Comparison of ENCODE assay signal across 45 mouse cellular contexts in the genomic region with DNA sequence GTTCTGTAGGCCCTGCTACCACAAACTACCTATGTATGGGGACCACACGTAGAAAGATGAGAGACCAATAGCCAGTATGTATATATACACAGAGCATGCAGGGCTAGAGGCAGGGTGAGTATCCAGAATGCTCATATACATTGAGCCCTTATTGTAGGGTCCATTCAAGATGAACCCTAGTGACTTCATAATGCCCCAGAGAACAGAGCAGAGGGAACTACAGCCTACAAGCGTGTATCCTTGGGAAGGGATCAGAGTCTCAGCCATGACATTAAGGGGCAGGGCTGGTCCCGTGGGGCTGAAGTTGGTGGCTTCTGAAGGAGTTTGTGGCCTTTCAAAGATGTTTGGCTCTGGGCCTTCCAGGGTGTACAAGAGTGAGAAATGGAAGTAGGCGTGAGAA. TPM values are rescaled to one million over a fixed set of nuclear protein-coding genes. Genes with fewer than 3 reads are reported as not detected.
"Had no signal": no experiment of that assay in that cellular context is flagged by ENCODE, and none has a peak within 500 bp of the region (broad histone marks: within the 10 kb centered on the region; RNA-seq: fewer than 3 reads in every experiment).

No protein-coding gene starts in this region.

- H3K27me3 ChIP-seq: limb, embryonic 12.5 days; limb, embryonic 13.5 days; limb, embryonic 15.5 days; liver, embryonic 13.5 days; liver, embryonic 15.5 days; lung, embryonic 15.5 days; midbrain, embryonic 12.5 days; midbrain, embryonic 13.5 days; midbrain, embryonic 15.5 days had no signal

- H3K36me3 ChIP-seq: midbrain, embryonic 15.5 days had no signal

- ATAC-seq: liver, embryonic 12.5 days; liver, postnatal 0 days; lung, postnatal 0 days; midbrain, embryonic 13.5 days; midbrain, embryonic 15.5 days; midbrain, embryonic 16.5 days had no signal

- H3K27ac ChIP-seq: limb, embryonic 10.5 days; limb, embryonic 12.5 days; limb, embryonic 13.5 days; limb, embryonic 15.5 days; liver, embryonic 12.5 days; liver, embryonic 13.5 days; liver, embryonic 14.5 days; liver, embryonic 15.5 days; macrophage; midbrain, embryonic 10.5 days; midbrain, embryonic 12.5 days; midbrain, embryonic 13.5 days; midbrain, embryonic 15.5 days had no signal

- H3K4me3 ChIP-seq: limb, embryonic 10.5 days; limb, embryonic 12.5 days; limb, embryonic 13.5 days; limb, embryonic 15.5 days; liver, embryonic 12.5 days; liver, embryonic 13.5 days; liver, embryonic 15.5 days; lung, embryonic 15.5 days; megakaryocyte, embryonic 14.5 days; midbrain, embryonic 10.5 days; midbrain, embryonic 12.5 days; midbrain, embryonic 13.5 days; midbrain, embryonic 15.5 days; myocyte had no signal

- H3K4me1 ChIP-seq: limb, embryonic 10.5 days; limb, embryonic 12.5 days; limb, embryonic 13.5 days; midbrain, embryonic 12.5 days; midbrain, embryonic 13.5 days; midbrain, embryonic 15.5 days had no signal

- H3K9ac ChIP-seq: limb, embryonic 12.5 days; limb, embryonic 13.5 days; limb, embryonic 15.5 days; liver, embryonic 12.5 days; liver, embryonic 13.5 days; liver, embryonic 14.5 days; liver, embryonic 15.5 days; liver, postnatal 0 days; lung, embryonic 14.5 days; lung, embryonic 15.5 days; midbrain, embryonic 12.5 days; midbrain, embryonic 13.5 days; midbrain, embryonic 15.5 days had no signal

- H3K4me2 ChIP-seq: limb, embryonic 12.5 days; limb, embryonic 13.5 days; limb, embryonic 15.5 days; liver, embryonic 11.5 days; liver, embryonic 12.5 days; liver, embryonic 13.5 days; liver, embryonic 15.5 days; lung, embryonic 14.5 days; lung, embryonic 15.5 days; midbrain, embryonic 11.5 days; midbrain, embryonic 12.5 days; midbrain, embryonic 13.5 days; midbrain, embryonic 15.5 days had no signal

- H3K9me3 ChIP-seq: limb, embryonic 10.5 days; limb, embryonic 12.5 days; limb, embryonic 13.5 days; limb, embryonic 15.5 days; liver, embryonic 12.5 days; liver, embryonic 13.5 days; liver, embryonic 15.5 days; lung, embryonic 15.5 days; megakaryocyte, embryonic 14.5 days; midbrain, embryonic 10.5 days; midbrain, embryonic 12.5 days; midbrain, embryonic 13.5 days; midbrain, embryonic 15.5 days had no signal

- DNase-seq: left cerebral cortex, postnatal 4 days; liver; liver, embryonic 13.5 days; liver, postnatal 0 days; lung, adult 18-20 months; lung, adult 2 months; lung, embryonic 14.5 days; lung, postnatal 14 days; lung, postnatal 36 days; lung, postnatal 4 days; midbrain, embryonic 14.5 days had no signal

RNA-seq across cellular contexts. Expression of gene Trcg1, which starts 13.7 kb away (rescaled TPM):
- total RNA-seq: left cerebral cortex, postnatal 10 days; left cerebral cortex, postnatal 14 days; left cerebral cortex, postnatal 25 days; left cerebral cortex, postnatal 36 days; left cerebral cortex, postnatal 4 days; liver, adult 2 months; megakaryocyte progenitor cell, adult 5-6 weeks; megakaryocyte, adult 5-6 weeks; megakaryocyte-erythroid progenitor cell, adult 5-6 weeks; midbrain, postnatal 0 days; monocyte, adult 5-6 weeks had no signal
- polyA plus RNA-seq: limb, embryonic 10.5 days; limb, embryonic 11.5 days; limb, embryonic 12.5 days; limb, embryonic 13.5 days; limb, embryonic 14.5 days; limb, embryonic 15.5 days; liver, adult 2 months; liver, embryonic 11.5 days; liver, embryonic 12.5 days; liver, embryonic 13.5 days; liver, embryonic 14.5 days; liver, embryonic 15.5 days; liver, embryonic 16.5 days; liver, postnatal 0 days; lung, adult 2 months; lung, embryonic 14.5 days; lung, embryonic 15.5 days; lung, embryonic 16.5 days; lung, postnatal 0 days; macrophage; midbrain, embryonic 10.5 days; midbrain, embryonic 11.5 days; midbrain, embryonic 12.5 days; midbrain, embryonic 13.5 days; midbrain, embryonic 14.5 days; midbrain, embryonic 15.5 days; midbrain, embryonic 16.5 days; midbrain, postnatal 0 days; myocyte; neural tube, embryonic 11.5 days had no signal
